Mouse (Mus musculus) thymus, postnatal 14 days (tissue): Measurements from ENCODE around the gene Tnfaip8l2.
"Not testable (repeated sequence)": the region's sequence is repeated elsewhere in the genome, so short reads cannot be mapped to it uniquely, and the experiment has no call there.

ENCODE experiments used
- DNase-seq: peaks from one replicate; pipeline ENCODE4 v3.0.0; 2021

The Tnfaip8l2 gene

DNA sequence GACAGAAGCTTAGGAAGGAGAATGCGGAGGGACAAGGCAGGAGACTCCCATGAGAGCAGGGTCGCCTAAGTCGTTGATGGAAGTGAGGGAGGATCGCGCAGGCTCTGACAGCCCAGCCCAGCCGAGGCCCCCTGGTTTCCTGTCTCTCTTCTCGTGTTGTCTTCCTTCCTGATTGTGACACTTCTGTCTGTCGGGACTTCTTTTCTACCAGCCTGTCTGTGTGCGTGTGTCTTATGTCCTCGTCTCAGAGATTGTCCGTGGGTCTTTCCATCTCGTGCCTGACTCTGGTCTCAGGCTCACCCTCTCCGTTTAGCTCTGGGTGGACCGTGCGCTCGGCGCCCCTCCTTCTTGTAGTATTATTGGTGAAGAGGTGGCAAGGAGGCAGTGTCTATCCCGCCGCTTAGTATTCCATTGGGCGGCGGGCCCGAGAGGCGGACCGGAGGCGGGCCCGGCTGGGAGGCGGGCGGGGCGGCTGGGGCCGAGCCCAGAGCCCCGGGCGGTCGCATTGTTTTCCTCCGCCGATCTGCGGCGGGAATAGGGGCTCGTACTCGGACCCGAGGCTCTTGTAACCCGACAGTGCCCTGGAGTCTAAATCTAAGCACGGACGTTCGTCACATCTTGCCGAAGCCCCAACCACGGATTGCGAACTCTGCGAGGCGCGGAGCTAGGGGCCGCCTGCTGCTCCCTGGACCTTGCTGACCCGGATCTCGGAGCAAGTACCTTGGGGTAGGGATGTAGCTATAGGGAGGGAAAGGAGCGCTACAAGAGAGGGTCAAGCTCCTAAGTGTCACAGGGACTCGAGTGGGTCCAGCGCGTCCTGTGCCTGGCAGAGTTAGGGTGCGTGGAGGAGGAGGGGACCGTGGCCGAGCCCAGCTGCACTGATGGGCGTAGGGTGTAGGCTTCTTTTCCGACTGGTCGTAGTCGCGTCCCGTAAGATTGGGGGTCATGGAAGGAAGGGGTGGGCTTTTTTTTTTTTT lies 18.1 kb upstream of the Tnfaip8l2 start, which contains the start of gene Sema6c:
Gene Sema6c (plus strand): TSS at position 471 of the 977 bp plus-strand sequence.
- DNase-seq = peak; percentile 89

- no peak for DNase-seq
Measured at GRCm38 (mm10) chr3:95159511-95159986, 17.4 kb upstream of the Tnfaip8l2 start.

DNA sequence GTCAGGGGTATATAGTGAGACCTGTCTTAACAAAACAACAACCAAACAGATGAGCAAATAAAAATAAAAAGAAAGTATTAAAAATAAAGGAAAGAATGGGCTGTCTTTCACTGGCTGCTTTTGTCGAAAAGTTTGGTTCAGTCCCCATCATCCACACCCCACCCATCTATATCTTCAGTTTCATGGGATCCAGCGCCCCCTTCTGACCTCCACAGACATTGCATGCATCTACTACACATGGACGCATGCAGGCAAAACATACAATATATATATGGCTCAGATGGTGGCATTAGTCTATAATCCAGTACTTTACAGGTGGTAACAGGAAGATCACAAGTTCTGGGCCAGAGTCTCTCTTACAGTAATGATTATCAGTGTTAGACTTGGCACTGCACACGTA lies 11.7 kb upstream of the Tnfaip8l2 start:
- peak; percentile 78 for DNase-seq

DNA sequence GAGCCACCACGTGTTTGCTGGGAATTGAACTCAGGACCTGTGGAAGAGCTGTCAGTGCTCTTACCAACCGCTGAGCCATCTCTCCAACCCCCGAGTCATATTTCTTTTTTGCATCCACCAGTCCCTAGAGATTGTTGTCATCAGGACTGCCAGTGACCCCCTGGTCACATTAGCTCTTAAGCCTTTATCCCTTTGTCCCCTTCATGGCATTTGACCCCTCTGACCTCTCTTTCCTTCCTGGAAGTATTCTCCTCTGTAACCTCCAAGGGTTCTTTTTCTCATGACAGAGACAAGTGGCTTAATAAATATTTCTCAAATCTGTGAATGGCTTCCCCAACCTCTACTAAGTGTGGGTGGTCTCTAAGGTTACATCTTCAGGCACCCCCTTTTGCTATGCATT lies 5.8 kb upstream of the Tnfaip8l2 start:
- no peak for DNase-seq

- peak; percentile 91 for DNase-seq
Measured at GRCm38 (mm10) chr3:95142617-95143011, 454 bp upstream of the Tnfaip8l2 start.

- DNase-seq = peak; percentile 85
Measured at GRCm38 (mm10) chr3:95141474-95141873, 686 bp downstream of the Tnfaip8l2 start.

GRCm38 (mm10) chr3:95140795-95141194 lies 1.4 kb downstream of the Tnfaip8l2 start:
- DNase-seq = no peak

- DNase-seq = peak; percentile 16
Measured at GRCm38 (mm10) chr3:95140289-95140595, 1.9 kb downstream of the Tnfaip8l2 start.

DNA sequence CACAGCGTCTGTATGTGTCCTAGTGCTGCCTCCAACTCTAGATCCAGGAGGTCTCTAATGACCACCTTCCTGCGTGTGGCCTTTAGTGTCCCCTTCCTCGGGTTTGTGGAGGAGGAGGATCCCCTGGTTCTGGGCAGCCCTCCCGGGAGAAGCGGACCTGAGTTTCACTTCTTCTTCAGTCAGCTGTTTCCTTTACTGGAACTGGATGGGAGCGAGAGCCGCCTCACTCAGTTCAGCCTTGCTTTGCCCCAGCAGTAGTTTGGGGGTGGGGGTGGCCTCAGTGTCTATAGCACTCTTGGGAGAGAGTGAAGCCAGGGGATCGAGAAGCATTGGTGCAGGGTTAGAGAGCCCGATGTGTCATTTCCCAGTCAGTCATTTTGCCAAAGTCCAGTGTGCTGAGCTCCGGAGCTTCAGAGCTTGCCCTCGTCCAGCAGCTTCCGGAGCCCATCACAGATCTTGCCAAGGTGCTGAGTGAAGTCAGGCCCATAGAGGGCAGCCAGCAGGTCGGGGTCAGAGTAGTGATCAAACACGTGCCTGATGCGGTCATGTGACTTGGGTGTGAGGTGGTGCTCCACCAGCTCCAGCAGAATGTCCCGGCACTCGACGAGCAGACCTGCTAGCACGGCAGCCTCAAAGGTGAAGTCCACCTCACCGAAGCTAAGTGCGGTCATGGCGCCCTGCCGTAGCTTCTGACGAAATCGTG lies 2.4 kb downstream of the Tnfaip8l2 start:
- peak; percentile 12 for DNase-seq

DNA sequence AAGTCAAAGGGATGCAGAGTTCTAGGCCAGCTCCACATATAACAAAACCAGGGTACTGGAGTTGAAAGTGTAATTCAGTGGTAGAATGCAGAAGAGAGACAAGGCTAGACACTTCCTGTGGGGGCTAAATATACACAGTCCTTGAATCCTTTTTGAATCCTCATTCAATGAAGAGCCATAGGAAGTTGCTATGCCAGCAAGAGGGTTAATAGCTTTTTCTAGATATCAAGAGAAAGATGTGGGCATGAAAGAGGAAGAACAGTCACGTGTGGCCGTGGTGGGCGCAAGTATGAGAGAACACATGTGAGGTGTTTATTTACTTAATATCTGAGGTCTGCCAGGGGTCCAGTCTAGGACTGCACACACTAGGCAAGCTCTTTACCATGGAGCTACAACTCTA lies 5.8 kb downstream of the Tnfaip8l2 start:
- DNase-seq = no peak

DNA sequence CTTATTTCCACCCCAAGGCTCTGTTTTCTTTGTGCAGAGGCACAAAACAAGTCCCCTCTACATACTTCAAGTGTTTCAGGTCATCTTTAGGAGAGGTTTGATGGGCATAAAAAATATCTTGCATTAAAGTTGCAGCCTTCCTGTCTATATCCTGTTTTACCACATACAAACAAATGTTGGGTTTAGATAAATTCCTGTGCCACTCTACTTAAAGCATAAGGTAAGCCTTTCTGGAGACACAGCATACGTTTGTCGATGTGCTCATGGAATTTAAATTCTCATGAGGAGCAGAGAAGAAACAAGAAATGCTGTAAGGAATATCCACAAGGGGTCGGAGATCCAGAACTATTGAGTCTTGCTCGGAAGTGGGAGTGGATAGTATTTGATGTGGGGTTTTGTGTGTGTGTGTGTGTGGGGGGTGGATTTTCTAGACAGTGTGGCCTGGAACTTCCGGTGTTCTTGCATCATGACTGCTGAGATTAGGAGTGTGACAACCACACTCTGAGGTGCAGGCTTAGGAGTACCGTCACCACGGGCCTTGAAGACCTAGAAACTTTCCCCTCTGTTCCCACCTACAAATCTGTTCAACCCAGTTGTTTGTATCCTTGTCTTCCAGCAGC lies 6.6 kb downstream of the Tnfaip8l2 start:
- DNase-seq = peak; percentile 23

GRCm38 (mm10) chr3:95135023-95135422 lies 7.1 kb downstream of the Tnfaip8l2 start:
- DNase-seq = peak; percentile 48

GRCm38 (mm10) chr3:95134133-95134532 lies 8.0 kb downstream of the Tnfaip8l2 start:
- DNase-seq = not testable (repeated sequence)

- peak; percentile 92 for DNase-seq
Measured at GRCm38 (mm10) chr3:95133680-95134101, 8.5 kb downstream of the Tnfaip8l2 start, which contains the start of the genes Scnm1 and Lysmd1. Scnm1 (minus strand) TSS chr3:95134011. Lysmd1 (plus strand) TSS chr3:95134088.

DNA sequence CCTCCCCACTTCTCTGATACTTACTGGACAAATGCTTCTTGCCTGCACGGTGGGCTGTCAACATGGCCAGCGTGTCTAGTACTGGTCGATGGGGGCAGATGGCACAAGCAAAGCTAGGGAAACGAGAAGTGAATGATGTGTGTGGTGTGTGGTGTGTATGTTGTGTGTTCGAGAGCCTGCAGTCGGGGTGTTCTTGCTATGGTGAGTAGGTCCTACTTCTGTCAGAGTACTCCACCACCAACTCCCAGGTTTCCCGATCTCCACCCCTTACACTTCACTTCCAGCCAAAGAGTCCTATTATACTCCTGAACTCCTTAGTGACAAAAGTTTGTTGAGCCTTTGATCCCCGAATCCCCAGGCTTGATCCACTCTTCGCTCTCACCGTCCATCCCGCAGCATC lies 9.0 kb downstream of the Tnfaip8l2 start:
- no peak for DNase-seq

DNA sequence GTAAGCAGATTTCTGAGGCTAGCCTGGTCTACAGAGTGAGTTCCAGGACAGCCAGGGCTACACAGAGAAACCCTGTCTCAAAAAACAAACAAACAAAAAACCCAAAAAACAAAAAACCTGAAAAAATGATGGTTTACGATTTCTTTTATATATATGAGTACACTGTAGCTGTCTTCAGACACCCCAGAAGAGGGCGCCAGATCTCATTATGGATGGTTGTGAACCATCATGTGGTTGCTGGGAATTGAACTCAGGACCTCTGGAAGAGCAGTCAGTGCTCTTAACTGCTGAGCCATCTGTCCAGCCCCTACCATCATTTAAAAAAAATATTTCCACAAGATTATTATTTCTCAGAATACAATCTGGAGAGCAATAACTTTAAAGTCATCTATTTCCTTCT lies 9.8 kb downstream of the Tnfaip8l2 start:
- peak; percentile 21 for DNase-seq

- no peak for DNase-seq
Measured at GRCm38 (mm10) chr3:95130081-95130480, 12.1 kb downstream of the Tnfaip8l2 start.

DNA sequence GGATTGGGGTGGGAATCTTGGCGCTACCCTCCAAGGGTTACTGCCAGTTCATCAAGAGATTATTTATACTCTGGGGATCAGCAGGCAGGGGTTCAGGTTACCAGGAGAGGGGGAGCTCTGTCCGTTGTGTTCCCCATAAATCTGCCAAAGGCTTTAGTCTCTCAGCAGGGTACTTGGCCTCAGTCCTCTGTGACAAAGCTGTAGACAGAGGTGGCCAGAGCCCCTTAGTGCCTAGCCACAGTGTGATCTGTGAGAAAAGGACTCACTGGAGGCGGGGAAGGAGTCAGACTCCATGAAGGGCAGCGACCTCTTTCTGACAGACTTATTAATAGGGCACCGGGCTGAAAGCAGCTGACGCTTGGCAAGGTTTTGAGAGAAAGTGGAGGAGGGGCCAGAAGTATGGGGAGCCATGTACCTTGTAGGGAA lies 12.9 kb downstream of the Tnfaip8l2 start:
- no peak for DNase-seq

- DNase-seq = no peak
Measured at GRCm38 (mm10) chr3:95124972-95125371, 17.2 kb downstream of the Tnfaip8l2 start.

DNA sequence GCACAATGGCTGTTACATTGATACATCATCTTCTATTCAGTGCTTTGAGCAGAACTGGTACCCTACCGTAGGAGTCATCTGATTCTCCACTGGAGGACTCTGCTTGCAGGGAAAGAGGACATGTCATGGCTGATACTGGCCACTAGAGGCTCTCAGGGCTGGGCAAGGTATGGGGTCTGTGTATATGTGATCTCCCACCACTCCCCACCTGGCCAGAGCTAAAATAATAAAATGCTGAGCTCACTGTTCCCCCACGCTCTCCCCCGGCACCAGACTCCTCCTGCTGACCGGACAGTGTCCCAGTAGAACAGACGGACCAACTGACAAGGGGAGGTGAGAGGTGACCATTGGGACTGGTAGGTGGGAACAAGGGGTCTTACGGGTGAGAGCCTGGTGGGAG lies 17.9 kb downstream of the Tnfaip8l2 start, which contains the start of gene Tmod4:
Gene Tmod4 (plus strand): TSS at position 231 of the 400 bp plus-strand sequence.
- DNase-seq = peak; percentile 41

- DNase-seq = no peak
Measured at GRCm38 (mm10) chr3:95121580-95121979, 20.6 kb downstream of the Tnfaip8l2 start.

DNA sequence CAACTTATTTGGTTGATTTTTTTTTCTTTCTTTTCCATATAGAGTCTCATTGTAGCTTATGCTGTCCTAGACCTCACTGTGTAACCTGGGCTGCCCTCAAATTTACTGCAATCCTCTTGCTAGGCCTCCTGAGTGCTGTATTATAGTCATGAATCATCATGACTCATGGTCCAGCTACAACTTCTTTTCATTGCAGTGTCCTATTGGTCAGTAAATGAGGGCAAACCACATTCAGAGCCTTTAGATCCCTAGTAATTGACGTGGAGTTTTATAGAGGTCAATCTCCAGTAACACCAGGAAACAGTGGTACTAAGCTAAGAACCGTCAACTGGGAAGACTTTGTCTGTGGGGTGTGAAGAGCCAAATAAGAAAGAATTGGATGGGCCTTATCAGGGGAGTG lies 24.4 kb downstream of the Tnfaip8l2 start:
- no peak for DNase-seq

- DNase-seq = no peak
Measured at GRCm38 (mm10) chr3:95112760-95113159, 29.4 kb downstream of the Tnfaip8l2 start.
